Mouse (Mus musculus) adrenal gland, postnatal 36 days (tissue): Measurements from ENCODE around the gene Tnfaip8l1. TPM values are rescaled to one million over a fixed set of nuclear protein-coding genes. Genes with fewer than 3 reads are reported as not detected.

Experiments
- DNase-seq, 2 experiments: peaks; one replicate each; pipeline ENCODE4 v3.0.0; 2021; ENCODE audit warnings: mixed read lengths in 1 of 2
- microRNA-seq: library from miRNA; unstranded; fragments of <30 nt; microRNA quantifications from one replicate; pipeline ENCODE4 v1.2.0, GENCODE M21; 2021
- total RNA-seq, 2 experiments: library from RNA; stranded (reverse); gene quantifications; 2 replicates each; pipeline ENCODE4 v1.2.3; 2021

Gene Tnfaip8l1
- total RNA-seq, 2 experiments from 2014 or later: 3.9 to 4.0 TPM

DNA sequence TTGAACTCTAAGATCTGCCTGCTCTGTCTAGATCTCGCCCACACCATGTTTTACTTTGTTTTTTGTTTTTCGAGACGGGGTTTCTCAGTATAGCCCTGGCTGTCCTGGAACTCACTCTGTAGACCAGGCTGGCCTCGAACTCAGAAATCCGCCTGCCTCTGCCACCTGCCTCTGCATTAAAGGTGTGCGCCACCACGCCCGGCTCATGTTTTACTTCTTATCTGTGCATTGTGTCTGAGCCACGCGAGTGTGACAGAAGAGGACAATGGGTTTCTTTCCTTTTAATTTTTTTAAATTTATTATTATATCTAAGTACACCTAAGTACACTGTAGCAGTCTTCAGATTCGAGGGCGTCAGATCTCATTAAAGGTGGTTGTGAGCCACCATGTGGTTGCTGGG lies 57.0 kb downstream of the Tnfaip8l1 start:
- no peak for DNase-seq

DNA sequence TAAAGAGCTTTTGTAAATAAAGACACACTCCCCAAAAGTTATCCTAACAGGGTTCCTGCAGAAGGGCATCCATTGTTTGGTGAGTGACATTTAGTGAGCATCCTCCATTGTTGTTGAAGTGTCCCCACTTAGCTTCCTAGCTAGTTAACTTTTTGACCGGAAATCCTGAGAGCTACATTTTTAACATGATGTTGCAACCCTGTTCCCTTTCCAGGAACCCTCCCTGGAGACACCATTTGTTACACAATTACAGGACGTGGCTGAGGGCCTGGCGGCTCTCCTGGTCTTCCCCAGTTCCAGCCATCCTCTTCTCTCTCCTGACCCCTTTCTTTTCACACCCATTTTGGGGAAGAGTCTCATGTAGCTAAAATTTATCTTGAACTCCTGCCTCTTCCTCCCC lies 57.5 kb downstream of the Tnfaip8l1 start:
- peak; percentile 38 to 68 for DNase-seq

Small RNA genes within 50 kb of the gene (microRNA-seq; reads per million reads assigned to microRNA genes)
- gene Gm44397: not detected

Other genes starting within 250 kb of the Tnfaip8l1 start
- 1 to 10 TPM; 3.3 to 4.0 TPM for gene Zfp119b, start 213.0 kb upstream of the Tnfaip8l1 start, total RNA-seq
- 1 to 10 TPM; 1.1 to 1.5 TPM for gene Ebi3, start 209.8 kb upstream of the Tnfaip8l1 start, total RNA-seq
- 10 to 100 TPM; 13.1 to 15.8 TPM for gene Yju2, start 203.4 kb upstream of the Tnfaip8l1 start, total RNA-seq
- gene Shd, start 192.0 kb upstream of the Tnfaip8l1 start, total RNA-seq: under 1 TPM; 0.50 to 0.99 TPM
- 1 to 10 TPM; 1.1 to 1.3 TPM for gene Fsd1, start 176.0 kb upstream of the Tnfaip8l1 start, total RNA-seq
- 1 to 10 TPM; 5.1 to 7.6 TPM for gene Stap2, start 156.9 kb upstream of the Tnfaip8l1 start, total RNA-seq
- gene Mpnd, start 156.8 kb upstream of the Tnfaip8l1 start, total RNA-seq: 100 to 1,000 TPM in 1 of 2 experiments, 10 to 100 TPM in 1; 79.6 to 104 TPM
- 10 to 100 TPM; 49.0 to 49.7 TPM for gene Sh3gl1, start 125.8 kb upstream of the Tnfaip8l1 start, total RNA-seq
- gene Chaf1a, start 122.0 kb upstream of the Tnfaip8l1 start, total RNA-seq: 1 to 10 TPM; 3.5 to 4.7 TPM
- gene Ubxn6, start 87.4 kb upstream of the Tnfaip8l1 start, total RNA-seq: 10 to 100 TPM; 73.3 to 86.1 TPM
- gene Hdgfl2, start 82.8 kb upstream of the Tnfaip8l1 start, total RNA-seq: 10 to 100 TPM; 59.9 to 62.0 TPM
- gene Plin4, start 52.7 kb upstream of the Tnfaip8l1 start, total RNA-seq: 10 to 100 TPM; 75.1 to 86.5 TPM
- 10 to 100 TPM; 36.7 to 62.1 TPM for gene Plin5, start 44.9 kb upstream of the Tnfaip8l1 start, total RNA-seq
- gene Lrg1, start 40.5 kb upstream of the Tnfaip8l1 start, total RNA-seq: 10 to 100 TPM; 15.5 to 31.3 TPM
- 10 to 100 TPM in 1 of 2 experiments, 1 to 10 TPM in 1; 6.4 to 10.0 TPM for gene Sema6b, start 22.1 kb upstream of the Tnfaip8l1 start, total RNA-seq
- 10 to 100 TPM; 60.0 to 61.1 TPM for gene Mydgf, start 21.4 kb downstream of the Tnfaip8l1 start, total RNA-seq
- gene Dpp9, start 56.4 kb downstream of the Tnfaip8l1 start, total RNA-seq: 10 to 100 TPM; 35.5 to 41.0 TPM
- gene Fem1a, start 94.3 kb downstream of the Tnfaip8l1 start, total RNA-seq: 10 to 100 TPM; 28.7 to 30.8 TPM
- gene Ticam1, start 114.3 kb downstream of the Tnfaip8l1 start, total RNA-seq: 10 to 100 TPM; 21.1 to 23.1 TPM
- 100 to 1,000 TPM in 1 of 2 experiments, 10 to 100 TPM in 1; 51.4 to 106 TPM for gene Plin3, start 130.4 kb downstream of the Tnfaip8l1 start, total RNA-seq
- not detected for gene Arrdc5, start 137.8 kb downstream of the Tnfaip8l1 start, total RNA-seq
- 1 to 10 TPM; 5.9 to 9.4 TPM for gene Uhrf1, start 140.8 kb downstream of the Tnfaip8l1 start, total RNA-seq
- 10 to 100 TPM; 38.1 to 39.9 TPM for gene Kdm4b, start 163.6 kb downstream of the Tnfaip8l1 start, total RNA-seq